Mouse (Mus musculus): ENCODE data around the gene Uvrag. TPM values are rescaled to one million over a fixed set of nuclear protein-coding genes. Genes with fewer than 3 reads are reported as not detected.
"Not testable (repeated sequence)": the region's sequence is repeated elsewhere in the genome, so short reads cannot be mapped to it uniquely, and the experiment has no call there.

Uvrag gene
- total and polyA plus RNA-seq, 3 experiments = 5.9 to 22.1 (median 21.0) TPM

DNA sequence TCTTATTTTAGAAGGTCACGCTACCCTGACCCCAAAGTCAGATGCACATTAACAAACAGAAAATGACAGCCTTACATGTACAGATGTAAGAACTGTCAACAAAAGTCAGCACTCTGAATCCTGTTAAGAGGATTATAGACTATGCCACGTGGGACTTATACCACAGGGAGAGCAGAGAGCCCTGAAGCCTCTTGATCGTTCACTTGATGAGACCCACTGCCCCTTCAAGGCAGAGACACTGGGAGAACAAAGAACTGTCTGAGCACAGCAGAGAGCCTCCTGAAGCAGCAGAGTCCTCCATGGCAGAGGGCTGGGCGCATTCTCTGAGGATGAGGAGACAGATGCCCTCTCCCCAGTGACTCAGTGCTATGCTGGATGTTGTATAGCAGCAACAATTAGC, 166.4 kb downstream of the Uvrag start:
- Histone ChIP-seq H3K79me2 (replicated peaks; ENCODE audit: control insufficient read depth, insufficient read depth, low read length) (no peaks in the 10 kb centered on the region), H3K27me3 (ENCODE audit: control insufficient read depth, insufficient read depth, low read length) (no peaks in the 10 kb centered on the region), H3K36me3 (ENCODE audit: control insufficient read depth, insufficient read depth, low read length) (no peaks in the 10 kb centered on the region), H3K4me3 (no peak overlapping the region), H3K27ac (no peak overlapping the region), H3K9ac (ENCODE audit: low read depth, low read length) (no peak overlapping the region), H3K4me1 (ENCODE audit: control insufficient read depth, insufficient read depth, low read length) (no peaks in the 10 kb centered on the region; the same call in 1 of the 2 replicates)
- WGBS = 77% methylated on average over 4 of the region's 4 CpGs
- no peak for DNase-seq
- no peak for TF ChIP-seq POLR2A (IDR thresholded peaks at IDR 0.05; ENCODE audit: insufficient read depth, low read depth, low read length)
- intact Hi-C loops (cut with DNase I) = no loop called here

DNA sequence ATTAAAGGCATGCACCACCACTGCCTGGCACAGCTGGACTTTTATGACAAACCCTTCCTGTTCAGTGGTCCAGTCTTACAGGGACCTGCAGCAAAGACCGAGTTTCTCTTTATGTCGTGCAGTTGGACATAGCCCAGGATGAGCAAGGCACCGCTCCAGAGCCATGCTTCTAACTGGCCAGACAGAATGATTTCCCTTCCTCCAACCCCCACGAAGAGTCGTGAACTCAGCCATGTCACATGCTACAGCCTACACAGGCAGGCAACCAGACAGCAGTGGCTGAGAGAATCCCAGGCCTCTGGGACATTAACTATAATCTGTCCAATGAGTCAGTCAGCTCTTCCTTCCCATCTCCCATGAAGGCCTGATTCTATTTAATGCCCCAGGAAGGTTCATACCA, 170.2 kb downstream of the Uvrag start:
- no peak overlapping the region for H3K27ac ChIP-seq
- no peak for TF ChIP-seq POLR2A (IDR thresholded peaks at IDR 0.05; ENCODE audit: insufficient read depth, low read depth, low read length)
- no peak for TF ChIP-seq EP300 (IDR thresholded peaks at IDR 0.05; ENCODE audit: insufficient read depth, low read depth, low read length)
- no peak for TF ChIP-seq CTCF (IDR thresholded peaks at IDR 0.05)
- no peak overlapping the region for H3K9ac ChIP-seq (ENCODE audit: low read depth, low read length)
- no peak overlapping the region for H3K4me3 ChIP-seq
- WGBS = 17% methylated on average over 5 of the region's 5 CpGs
- peaks cover 1% of the 10 kb centered on the region; the same call in 1 of the 2 replicates for H3K4me1 ChIP-seq (ENCODE audit: control insufficient read depth, insufficient read depth, low read length)
- intact Hi-C loops (cut with DNase I) = no loop called here
- H3K27me3 ChIP-seq (ENCODE audit: control insufficient read depth, insufficient read depth, low read length) = no peaks in the 10 kb centered on the region
- no peaks in the 10 kb centered on the region for H3K36me3 ChIP-seq (ENCODE audit: control insufficient read depth, insufficient read depth, low read length)
- no peaks in the 10 kb centered on the region for H3K79me2 ChIP-seq (replicated peaks; ENCODE audit: control insufficient read depth, insufficient read depth, low read length)
- no peak for DNase-seq

DNA sequence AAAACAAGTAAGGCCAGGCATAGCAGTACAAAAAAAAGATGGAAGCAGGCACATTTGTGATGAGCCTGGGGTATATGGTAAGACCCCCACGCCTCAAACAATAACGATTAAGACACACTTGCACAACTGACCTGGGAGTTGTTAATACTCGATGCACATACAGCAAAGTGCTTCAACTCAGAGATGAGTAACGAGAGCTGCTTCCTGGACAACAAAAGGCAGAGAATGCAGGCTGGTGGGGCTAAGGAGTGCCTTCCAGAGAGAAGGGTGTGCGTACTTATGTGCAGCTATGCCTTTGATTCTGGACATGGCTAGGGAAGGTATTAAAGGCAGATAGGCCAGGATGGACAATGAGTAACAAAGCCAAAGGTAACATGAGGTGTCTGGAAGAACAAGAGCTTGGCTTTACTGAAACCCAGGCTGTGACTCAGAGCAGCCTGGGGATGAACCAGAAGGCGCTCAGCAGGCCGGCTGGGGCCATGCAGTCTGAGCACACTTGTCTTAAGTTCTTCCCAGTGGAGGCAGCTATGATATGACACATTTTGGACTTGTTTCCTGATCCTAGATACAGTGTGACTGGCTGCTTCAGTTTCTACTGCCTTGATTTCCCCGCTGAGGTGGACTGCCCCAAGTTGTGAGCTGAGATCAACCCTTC, 172.1 kb downstream of the Uvrag start:
- Histone ChIP-seq H3K4me3 (no peak overlapping the region), H3K79me2 (replicated peaks; ENCODE audit: control insufficient read depth, insufficient read depth, low read length) (no peaks in the 10 kb centered on the region), H3K27ac (no peak overlapping the region), H3K36me3 (ENCODE audit: control insufficient read depth, insufficient read depth, low read length) (no peaks in the 10 kb centered on the region), H3K27me3 (ENCODE audit: control insufficient read depth, insufficient read depth, low read length) (no peaks in the 10 kb centered on the region), H3K9ac (ENCODE audit: low read depth, low read length) (no peak overlapping the region), H3K4me1 (ENCODE audit: control insufficient read depth, insufficient read depth, low read length) (peaks cover 1% of the 10 kb centered on the region; the same call in 1 of the 2 replicates)
- intact Hi-C loops (cut with DNase I) = no loop called here
- TF ChIP-seq EP300 (IDR thresholded peaks at IDR 0.05; ENCODE audit: insufficient read depth, low read depth, low read length) = no peak
- TF ChIP-seq POLR2A (IDR thresholded peaks at IDR 0.05; ENCODE audit: insufficient read depth, low read depth, low read length) = no peak
- TF ChIP-seq CTCF (IDR thresholded peaks at IDR 0.05) = no peak
- 82% methylated on average over 8 of the region's 8 CpGs for WGBS
- DNase-seq = no peak

DNA sequence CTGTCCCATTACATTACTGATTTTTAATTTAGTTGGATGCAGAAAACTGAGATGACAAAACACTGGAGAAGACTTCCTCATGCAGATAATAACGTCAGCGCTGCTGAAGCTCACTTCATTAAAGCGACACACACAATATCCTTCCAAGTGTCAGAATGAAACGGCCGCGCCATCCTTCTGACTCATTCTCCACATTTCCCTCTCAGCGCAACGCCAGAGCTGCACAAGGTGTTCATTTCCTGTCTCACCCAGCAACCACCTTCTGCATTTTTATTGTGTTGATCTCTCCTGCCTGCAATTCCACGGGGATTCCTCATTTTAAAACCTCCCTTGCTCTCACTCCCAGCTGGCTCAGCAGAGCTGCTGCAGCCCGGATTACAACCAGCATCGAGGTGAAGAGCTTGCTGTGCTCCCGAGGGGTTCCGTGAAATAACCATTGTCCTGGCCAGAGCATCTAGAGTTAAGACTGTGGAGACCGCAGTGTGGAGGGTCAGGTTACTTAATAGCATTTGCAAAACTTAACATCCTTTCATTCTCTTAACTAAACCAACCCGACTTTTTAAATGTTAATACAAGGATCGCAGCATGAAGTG, 172.8 kb downstream of the Uvrag start:
- WGBS = 26% methylated on average over 16 of the region's 16 CpGs

DNA sequence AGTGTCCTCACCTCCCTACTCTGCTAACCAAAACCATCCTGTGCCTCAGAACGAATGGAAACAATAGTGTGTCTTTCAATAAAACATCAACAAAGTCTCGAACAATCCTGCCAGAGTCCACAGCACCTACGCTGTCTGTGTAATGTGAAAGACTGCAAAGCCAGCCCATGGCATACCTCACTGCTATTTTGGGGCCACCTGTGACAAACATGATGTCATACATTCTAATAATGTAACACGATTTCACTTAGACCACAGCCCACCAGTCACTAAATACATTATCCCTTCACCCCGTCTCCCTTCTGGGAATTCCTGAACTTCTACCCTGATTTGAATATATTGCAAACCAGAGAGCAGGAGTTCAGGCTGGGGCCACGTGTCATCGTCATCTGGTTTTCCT, 173.3 kb downstream of the Uvrag start:
- Histone ChIP-seq H3K79me2 (replicated peaks; ENCODE audit: control insufficient read depth, insufficient read depth, low read length) (no peaks in the 10 kb centered on the region), H3K27me3 (ENCODE audit: control insufficient read depth, insufficient read depth, low read length) (no peaks in the 10 kb centered on the region), H3K36me3 (ENCODE audit: control insufficient read depth, insufficient read depth, low read length) (no peaks in the 10 kb centered on the region), H3K4me3 (no peak overlapping the region), H3K4me1 (ENCODE audit: control insufficient read depth, insufficient read depth, low read length) (peaks cover 3% of the 10 kb centered on the region), H3K27ac (no peak overlapping the region), H3K9ac (ENCODE audit: low read depth, low read length) (no peak overlapping the region)
- no peak for TF ChIP-seq EP300 (IDR thresholded peaks at IDR 0.05; ENCODE audit: insufficient read depth, low read depth, low read length)
- no peak for TF ChIP-seq POLR2A (IDR thresholded peaks at IDR 0.05; ENCODE audit: insufficient read depth, low read depth, low read length)
- no peak for TF ChIP-seq CTCF (IDR thresholded peaks at IDR 0.05)
- WGBS = 54% methylated on average over 7 of the region's 7 CpGs
- intact Hi-C loops (cut with DNase I) = no loop called here
- no peak for DNase-seq

More for the DNA sequence above, 172.8 kb downstream of the Uvrag start:
- intact Hi-C loops (cut with DNase I) = no loop called here
- Histone ChIP-seq H3K4me3 (no peak overlapping the region), H3K79me2 (replicated peaks; ENCODE audit: control insufficient read depth, insufficient read depth, low read length) (no peaks in the 10 kb centered on the region), H3K27me3 (ENCODE audit: control insufficient read depth, insufficient read depth, low read length) (no peaks in the 10 kb centered on the region), H3K4me1 (ENCODE audit: control insufficient read depth, insufficient read depth, low read length) (peaks cover 1% of the 10 kb centered on the region; the same call in 1 of the 2 replicates), H3K36me3 (ENCODE audit: control insufficient read depth, insufficient read depth, low read length) (no peaks in the 10 kb centered on the region), H3K9ac (ENCODE audit: low read depth, low read length) (no peak overlapping the region), H3K27ac (no peak overlapping the region)
- DNase-seq = no peak
- TF ChIP-seq EP300 (IDR thresholded peaks at IDR 0.05; ENCODE audit: insufficient read depth, low read depth, low read length) (no peak), CTCF (IDR thresholded peaks at IDR 0.05) (no peak), POLR2A (IDR thresholded peaks at IDR 0.05; ENCODE audit: insufficient read depth, low read depth, low read length) (no peak)

DNA sequence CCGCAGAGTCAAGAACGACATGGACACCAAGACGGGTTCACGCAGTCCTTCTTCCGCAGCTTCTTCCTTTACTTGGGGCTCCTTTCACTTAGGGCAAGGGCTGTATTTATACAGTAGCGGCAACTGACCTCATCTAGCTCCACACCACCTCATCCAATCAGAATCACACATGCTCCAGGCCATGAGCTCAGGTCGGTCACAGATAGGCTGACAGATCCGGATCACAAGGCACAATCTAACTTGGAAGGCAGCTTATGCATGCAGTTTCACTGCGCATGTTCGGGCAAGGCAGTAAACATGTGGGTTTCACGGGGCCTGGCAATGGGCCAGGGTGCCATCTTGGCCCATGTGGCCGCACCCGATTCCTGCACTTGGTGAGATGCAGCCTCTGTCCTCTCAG, 177.4 kb downstream of the Uvrag start:
- not testable (repeated sequence) for H3K79me2 ChIP-seq (replicated peaks; ENCODE audit: control insufficient read depth, insufficient read depth, low read length); H3K27me3 ChIP-seq (ENCODE audit: control insufficient read depth, insufficient read depth, low read length); DNase-seq; H3K9ac ChIP-seq (ENCODE audit: low read depth, low read length); H3K36me3 ChIP-seq (ENCODE audit: control insufficient read depth, insufficient read depth, low read length); H3K4me3 ChIP-seq; H3K4me1 ChIP-seq (ENCODE audit: control insufficient read depth, insufficient read depth, low read length); H3K27ac ChIP-seq
- intact Hi-C loops (cut with DNase I) = loop anchor here (2.0 kb wide), 2 partner anchors 15 to 117 kb away; no protein-coding TSS in a partner anchor
- WGBS = 91% methylated on average over 13 of the region's 13 CpGs

Measured in heart, adult 2 months (tissue).